Mouse (Mus musculus) lung, postnatal 0 days (tissue): ENCODE results near the gene Ifih1. TPM values are rescaled to one million over a fixed set of nuclear protein-coding genes. Genes with fewer than 3 reads are reported as not detected.

Source experiments
- ATAC-seq: fragments of 200-750 bp; cut with Nextera tagmentation; 2 replicates; pipeline ENCODE4 v1.8.0; 2017; ENCODE audit warnings: moderate library complexity
- DNase-seq: peaks from one replicate; pipeline ENCODE4 v3.0.0-alpha.2; 2016; ENCODE audit warnings: low spot score
- H3K27ac ChIP-seq: fragments of 300-500 bp; sonication (generic); 2 replicates; pipeline ENCODE4 v1.5.1; 2014; ENCODE audit warnings: antibody characterized with exemption, mild to moderate bottlenecking, low read length, mixed read lengths
- H3K27me3 ChIP-seq: fragments of 300-500 bp; sonication (generic); replicated peaks from 2 replicates; pipeline ENCODE4 v1.6.1; 2014; ENCODE audit warnings: low read length, mixed read lengths; ENCODE audit not compliant: insufficient read depth
- H3K36me3 ChIP-seq: fragments of 300-500 bp; sonication (generic); 2 replicates; pipeline ENCODE4 v1.6.1; 2014; ENCODE audit warnings: low read length, mixed read lengths; ENCODE audit not compliant: insufficient read depth
- H3K4me1 ChIP-seq: fragments of 300-500 bp; sonication (generic); 2 replicates; pipeline ENCODE4 v1.6.1; 2014; ENCODE audit warnings: antibody characterized with exemption, low read depth, low read length, mixed read lengths; ENCODE audit not compliant: insufficient read depth
- H3K4me2 ChIP-seq: fragments of 300-500 bp; sonication (generic); replicated peaks from 2 replicates; pipeline ENCODE4 v1.6.1; 2014; ENCODE audit warnings: low read depth, mild to moderate bottlenecking, low read length, moderate library complexity, mixed read lengths
- H3K4me3 ChIP-seq: fragments of 300-500 bp; sonication (generic); 2 replicates; pipeline ENCODE4 v1.5.1; 2014; ENCODE audit warnings: low read depth, low read length
- H3K9ac ChIP-seq: fragments of 300-500 bp; sonication (generic); replicated peaks from 2 replicates; pipeline ENCODE4 v1.6.1; 2014; ENCODE audit warnings: low read depth, mild to moderate bottlenecking
- H3K9me3 ChIP-seq: fragments of 300-500 bp; sonication (generic); 2 replicates; pipeline ENCODE4 v1.6.1; 2016; ENCODE audit warnings: low read length, mixed read lengths
- CTCF ChIP-seq: IDR thresholded peaks from 2 replicates; pipeline ENCODE4 v1.5.1; 2016; ENCODE audit warnings: antibody characterized with exemption, mild to moderate bottlenecking
- EP300 ChIP-seq: IDR thresholded peaks from 2 replicates; pipeline ENCODE4 v1.6.1; 2016; ENCODE audit warnings: antibody characterized with exemption, mild to moderate bottlenecking, control low read depth
- WGBS: fragments of 180-500 bp; shearing (Covaris S2); extraction: QIAGEN DNeasy Blood & Tissue Kit; methylation state at CpG from one replicate; pipeline ENCODE4 v1.1.7; 2014; 5-methylcytosine and 5-hydroxymethylcytosine counted together
- polyA plus RNA-seq: library from polyadenylated mRNA; unstranded; fragments of >200 nt; fragmentation: Nextera tagmentation; extraction: Ambion mirVana; gene quantifications from 2 replicates; pipeline ENCODE4 v1.2.1, GENCODE M21; 2015

Ifih1 gene
- polyA plus RNA-seq, 1 experiment from 2014 or later = 7.5 TPM

DNA sequence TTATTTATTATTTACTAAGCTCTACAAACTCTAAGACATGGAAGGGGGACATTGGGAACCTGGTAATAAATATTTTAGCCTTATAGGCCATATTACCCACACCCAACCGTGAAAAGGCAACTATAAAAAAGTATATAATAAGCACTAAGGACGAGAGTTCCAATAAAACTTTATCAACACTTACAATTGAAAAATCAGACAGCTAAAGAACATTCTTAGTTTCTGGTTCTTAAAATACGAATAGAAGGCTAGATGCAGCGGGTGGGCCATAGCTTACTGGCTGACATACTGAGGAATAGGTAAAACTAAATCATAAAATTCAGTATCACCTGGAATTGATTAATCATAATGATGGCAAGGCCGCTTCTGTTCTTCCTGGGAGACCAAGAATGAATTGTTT, 1.2 kb downstream of the Ifih1 start:
- Histone ChIP-seq H3K4me2 (peak overlapping the region; percentile 78), H3K9ac (no peak overlapping the region), H3K36me3 (no peaks in the 10 kb centered on the region), H3K4me3 (peak overlapping the region; percentile 71), H3K9me3 (no peaks in the 10 kb centered on the region), H3K27ac (no peak overlapping the region), H3K27me3 (no peaks in the 10 kb centered on the region), H3K4me1 (peaks cover 9% of the 10 kb centered on the region; the same call in 1 of the 2 replicates)
- no peak for ATAC-seq
- 91% methylated on average over 5 of the region's 5 CpGs for WGBS
- no peak for TF ChIP-seq EP300
- no peak for TF ChIP-seq CTCF
- no peak for DNase-seq

DNA sequence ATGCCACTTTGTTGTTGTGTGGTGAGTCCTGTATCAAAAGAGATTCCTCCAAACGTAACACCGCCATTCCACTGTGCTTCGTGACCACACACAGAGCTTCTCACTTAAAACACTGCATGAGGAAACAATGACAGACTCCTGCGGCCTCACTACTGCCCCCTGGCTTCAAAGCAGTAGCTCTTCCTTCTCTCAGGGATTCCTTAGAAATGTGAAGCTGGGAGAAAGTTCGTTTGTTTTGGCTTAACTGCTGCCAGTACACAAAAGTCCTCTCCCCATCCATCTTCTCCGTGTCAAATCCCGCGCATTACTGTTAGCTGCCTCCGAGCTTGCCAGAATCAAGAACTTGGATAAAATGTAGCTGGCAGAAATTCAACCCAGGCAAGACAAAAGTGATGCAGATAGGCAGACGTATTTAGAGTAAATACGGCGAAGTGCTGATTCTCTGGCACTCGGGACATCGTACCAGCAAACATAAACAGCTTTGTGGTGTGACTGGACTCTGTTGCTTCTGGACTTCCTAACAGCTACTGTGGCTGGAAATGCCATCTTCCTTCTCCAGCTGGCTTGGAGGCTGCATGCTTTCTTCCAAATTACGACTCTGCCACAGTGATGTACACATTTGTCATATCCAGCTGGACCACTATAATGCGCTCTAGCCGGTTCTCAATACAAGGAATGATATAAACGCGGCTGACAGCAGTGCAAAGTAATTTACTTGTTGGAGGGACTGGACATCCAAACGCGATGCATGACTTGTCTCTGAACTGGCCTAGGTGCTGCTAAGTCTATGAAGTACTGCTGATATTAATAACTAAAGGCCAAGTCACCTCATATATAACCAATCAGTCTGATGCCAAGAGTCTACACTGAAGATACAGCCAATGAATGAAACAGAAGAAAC, 2.4 kb downstream of the Ifih1 start:
- TF ChIP-seq EP300 (no peak), CTCF (peak; percentile 91)
- Histone ChIP-seq H3K4me2 (peak overlapping the region; percentile 78), H3K27me3 (no peaks in the 10 kb centered on the region), H3K9me3 (no peaks in the 10 kb centered on the region), H3K4me3 (peak overlapping the region; percentile 71), H3K27ac (no peak overlapping the region), H3K9ac (no peak overlapping the region), H3K36me3 (no peaks in the 10 kb centered on the region), H3K4me1 (peaks cover 9% of the 10 kb centered on the region; the same call in 1 of the 2 replicates)
- 30% methylated on average over 21 of the region's 21 CpGs for WGBS
- ATAC-seq (peak; percentile 41), DNase-seq (peak; percentile 90)

DNA sequence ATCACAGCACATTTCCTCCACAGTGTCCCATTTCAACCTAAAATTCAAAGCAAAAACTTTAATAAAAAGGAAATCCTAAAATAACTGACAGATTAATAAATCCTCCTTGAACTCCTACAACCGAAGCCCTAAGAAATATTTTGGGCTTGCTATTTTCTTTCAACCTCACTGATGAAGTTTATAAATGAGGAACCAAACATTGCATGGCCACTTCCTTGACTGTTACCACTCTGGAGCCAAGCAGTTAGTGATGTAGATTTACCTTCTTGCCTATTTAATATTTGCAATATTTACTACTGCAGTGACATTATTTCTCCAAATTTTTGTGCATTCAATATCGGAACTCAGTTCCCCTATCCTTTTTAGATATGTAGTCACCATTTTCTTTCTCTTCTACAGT, 6.2 kb downstream of the Ifih1 start:
- Histone ChIP-seq H3K9me3 (no peaks in the 10 kb centered on the region), H3K36me3 (no peaks in the 10 kb centered on the region), H3K27ac (no peak overlapping the region), H3K27me3 (no peaks in the 10 kb centered on the region), H3K4me1 (peaks cover 9% of the 10 kb centered on the region; the same call in 1 of the 2 replicates), H3K4me3 (no peak overlapping the region), H3K9ac (no peak overlapping the region), H3K4me2 (no peak overlapping the region)
- TF ChIP-seq EP300 (no peak), CTCF (no peak)
- 76% methylated on average over 2 of the region's 2 CpGs for WGBS
- no peak for DNase-seq
- no peak for ATAC-seq

GRCm38 (mm10) chr2:62630446-62630845, 15.6 kb downstream of the Ifih1 start:
- 13% methylated on average over 6 of the region's 6 CpGs for WGBS
- H3K9me3 ChIP-seq = no peaks in the 10 kb centered on the region
- TF ChIP-seq EP300 = no peak
- peak; percentile 70 for TF ChIP-seq CTCF
- no peaks in the 10 kb centered on the region for H3K4me1 ChIP-seq
- no peaks in the 10 kb centered on the region for H3K27me3 ChIP-seq
- H3K4me2 ChIP-seq = no peak overlapping the region
- H3K27ac ChIP-seq = no peak overlapping the region
- ATAC-seq = no peak
- peak; percentile 83 for DNase-seq
- H3K9ac ChIP-seq = no peak overlapping the region
- H3K36me3 ChIP-seq = no peaks in the 10 kb centered on the region
- no peak overlapping the region for H3K4me3 ChIP-seq

DNA sequence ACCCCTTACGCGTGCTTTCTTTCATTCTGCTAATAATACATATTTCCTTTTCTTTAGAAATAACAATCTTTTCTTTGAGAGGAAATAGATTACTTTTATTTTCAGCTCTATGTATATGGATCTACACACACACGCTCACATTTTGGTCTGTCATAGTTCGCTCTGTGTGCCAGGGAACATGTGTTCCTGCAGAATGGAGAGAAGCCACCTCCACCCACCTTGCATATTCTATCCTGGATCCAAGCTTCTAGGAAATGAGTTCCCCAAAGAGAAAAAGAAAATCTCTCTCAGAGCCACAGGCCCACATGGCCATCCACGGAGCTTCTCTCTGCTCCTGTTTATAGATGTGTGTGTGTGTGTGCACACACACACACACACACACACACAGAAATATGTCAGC, 17.7 kb downstream of the Ifih1 start:
- Histone ChIP-seq H3K4me2 (no peak overlapping the region), H3K36me3 (no peaks in the 10 kb centered on the region), H3K9ac (no peak overlapping the region), H3K4me3 (no peak overlapping the region), H3K27ac (no peak overlapping the region), H3K9me3 (no peaks in the 10 kb centered on the region), H3K4me1 (no peaks in the 10 kb centered on the region), H3K27me3 (no peaks in the 10 kb centered on the region)
- ATAC-seq (no peak), DNase-seq (no peak)
- TF ChIP-seq EP300 (no peak), CTCF (no peak)
- WGBS = 77% methylated on average over 5 of the region's 5 CpGs

DNA sequence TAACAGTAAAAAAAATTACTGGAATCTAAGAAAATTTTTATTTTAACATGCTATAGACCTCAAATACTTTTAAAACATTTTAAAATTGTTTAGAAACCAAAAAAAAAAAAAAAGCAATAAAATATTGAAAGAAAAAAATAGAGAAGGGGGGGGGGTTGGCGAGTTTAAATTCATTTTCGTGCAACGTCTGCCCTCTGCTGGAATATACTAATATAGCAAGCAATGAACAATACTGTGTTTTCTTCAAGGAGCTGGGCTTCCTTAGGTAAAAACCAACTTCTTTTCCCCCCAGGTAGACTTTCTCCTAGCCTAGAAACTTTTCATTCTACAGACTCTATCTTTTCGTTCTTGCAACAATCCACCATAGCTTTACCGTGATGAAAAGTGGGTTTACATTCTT, 18.3 kb downstream of the Ifih1 start:
- H3K4me3 ChIP-seq = no peak overlapping the region
- no peaks in the 10 kb centered on the region for H3K27me3 ChIP-seq
- H3K36me3 ChIP-seq = no peaks in the 10 kb centered on the region
- no peak overlapping the region for H3K27ac ChIP-seq
- no peak for TF ChIP-seq EP300
- TF ChIP-seq CTCF = peak; percentile 63
- no peaks in the 10 kb centered on the region for H3K4me1 ChIP-seq
- peak; percentile 37 for DNase-seq
- WGBS = 8% methylated on average over 5 of the region's 5 CpGs
- H3K4me2 ChIP-seq = no peak overlapping the region
- H3K9me3 ChIP-seq = no peaks in the 10 kb centered on the region
- no peak for ATAC-seq
- no peak overlapping the region for H3K9ac ChIP-seq
